Mouse (Mus musculus) heart, adult 2 months (tissue): ENCODE data around the gene Capn7. TPM values are rescaled to one million over a fixed set of nuclear protein-coding genes. Genes with fewer than 3 reads are reported as not detected.

Experiments used
- DNase-seq, 2 experiments: peaks; one replicate each; pipeline ENCODE4 v3.0.0; 2021
- H3K27ac ChIP-seq: fragments of 200-600 bp; 2 replicates; pipeline ENCODE4 v1.8.1; 2022
- H3K27me3 ChIP-seq: fragments of 200-500 bp; 2 replicates; pipeline ENCODE4 v1.6.1; 2012; ENCODE audit warnings: mild to moderate bottlenecking, low read length, inconsistent platforms, mixed read lengths; ENCODE audit not compliant: control insufficient read depth, insufficient read depth
- H3K36me3 ChIP-seq: fragments of 200-500 bp; 2 replicates; pipeline ENCODE4 v1.6.1; 2012; ENCODE audit warnings: low read length, inconsistent platforms; ENCODE audit not compliant: control insufficient read depth, insufficient read depth
- H3K4me1 ChIP-seq: fragments of 200-500 bp; 2 replicates; pipeline ENCODE4 v1.6.1; 2011; ENCODE audit warnings: low read length; ENCODE audit not compliant: control insufficient read depth, insufficient read depth
- H3K4me3 ChIP-seq: fragments of 200-600 bp; 2 replicates; pipeline ENCODE4 v1.8.1; 2022
- H3K79me2 ChIP-seq: fragments of 200-500 bp; replicated peaks from 2 replicates; pipeline ENCODE4 v1.6.1; 2012; ENCODE audit warnings: mild to moderate bottlenecking, inconsistent platforms, low read length, moderate library complexity, mixed read lengths; ENCODE audit not compliant: control insufficient read depth, insufficient read depth
- H3K9ac ChIP-seq: fragments of 200-500 bp; 2 replicates; pipeline ENCODE4 v1.6.1; 2012; ENCODE audit warnings: low read depth, mild to moderate bottlenecking, control low read depth, inconsistent platforms, low read length, mixed read lengths
- CTCF ChIP-seq: fragments of 200-600 bp; IDR thresholded peaks from 2 replicates; pipeline ENCODE4 v1.8.1; 2022; ENCODE audit warnings: antibody characterized with exemption, mild to moderate bottlenecking, moderate library complexity
- EP300 ChIP-seq: fragments of 200-500 bp; IDR thresholded peaks from 2 replicates; pipeline ENCODE4 v1.6.1; 2011; ENCODE audit warnings: low read depth, low read length, control low read depth; ENCODE audit not compliant: insufficient read depth
- POLR2A ChIP-seq: fragments of 200-500 bp; IDR thresholded peaks from 2 replicates; pipeline ENCODE4 v1.6.1; 2011; ENCODE audit warnings: mild to moderate bottlenecking, low read depth, low read length, control low read depth; ENCODE audit not compliant: insufficient read depth
- WGBS: fragments of 180-500 bp; shearing (Covaris S2); methylation state at CpG from one replicate; pipeline ENCODE4 v1.1.7; 2018; 5-methylcytosine and 5-hydroxymethylcytosine counted together
- intact Hi-C: fragments of 180-260 bp; cut with DNase I; formaldehyde crosslinking; loops from one replicate; pipeline ENCODE4 v1.15.1; 2025
- polyA plus RNA-seq: library from polyadenylated mRNA; depleted of rRNA; stranded (reverse); fragments of >200 nt; gene quantifications from 2 replicates; pipeline ENCODE4 v1.2.3, GENCODE M21; 2012; rRNA removed
- total RNA-seq, 2 experiments: library from RNA; stranded (reverse); gene quantifications; 2 replicates each; pipeline ENCODE4 v1.2.3; 2021

Gene Capn7
- total and polyA plus RNA-seq, 3 experiments, result 15.3 to 32.5 (median 29.6) TPM

DNA sequence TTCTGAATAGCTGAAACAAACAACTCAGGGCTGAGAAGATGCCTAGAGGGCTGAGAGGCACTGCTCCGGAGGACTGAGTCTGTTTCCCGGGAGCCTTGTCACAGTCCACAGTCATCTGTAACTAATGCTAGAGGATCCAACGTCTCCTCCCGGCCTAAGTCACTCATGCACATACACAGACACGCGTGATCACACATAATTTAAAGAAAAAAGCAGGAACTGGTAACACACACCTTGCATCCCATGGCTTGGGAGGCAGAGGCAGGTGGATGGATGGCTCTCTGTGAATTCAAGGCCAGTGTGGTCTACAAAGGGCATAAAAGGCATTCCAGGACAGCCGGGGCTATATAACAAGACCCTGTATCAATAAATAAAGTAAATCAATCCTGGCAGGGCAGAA lies 84.5 kb downstream of the Capn7 start:
- Histone ChIP-seq H3K4me3 (no peak overlapping the region), H3K4me1 (peaks cover 30% of the 10 kb centered on the region), H3K36me3 (peaks cover 17% of the 10 kb centered on the region), H3K27me3 (no peaks in the 10 kb centered on the region), H3K9ac (no peak overlapping the region), H3K79me2 (peaks cover 3% of the 10 kb centered on the region), H3K27ac (no peak overlapping the region)
- WGBS, result 77% methylated on average over 7 of the region's 7 CpGs
- DNase-seq, result no peak
- TF ChIP-seq POLR2A, result no peak
- no peak for TF ChIP-seq EP300
- no peak for TF ChIP-seq CTCF
- intact Hi-C loops, result no loop called here

Other genes starting within 250 kb of the Capn7 start
- gene Smim4, start 207.7 kb upstream of the Capn7 start, total RNA-seq, result 10 to 100 TPM; 61.1 to 81.3 TPM
- 57.5 and 81.7 TPM in 2 replicates for gene Smim4, start 207.7 kb upstream of the Capn7 start, polyA plus RNA-seq
- gene Nt5dc2, start 205.6 kb upstream of the Capn7 start, total RNA-seq, result 10 to 100 TPM; 18.7 to 21.8 TPM
- 52.5 and 82.7 TPM in 2 replicates for gene Nt5dc2, start 205.6 kb upstream of the Capn7 start, polyA plus RNA-seq
- gene Stab1, start 168.0 kb upstream of the Capn7 start, total RNA-seq, result 10 to 100 TPM; 64.2 to 65.0 TPM
- gene Stab1, start 168.0 kb upstream of the Capn7 start, polyA plus RNA-seq, result 77.0 and 90.8 TPM in 2 replicates
- 1,000 to 10,000 TPM; 5,084 to 5,508 TPM for gene Tnnc1, start 128.3 kb upstream of the Capn7 start, total RNA-seq
- gene Tnnc1, start 128.3 kb upstream of the Capn7 start, polyA plus RNA-seq, result 4,851 and 5,939 TPM in 2 replicates
- gene Nisch, start 119.7 kb upstream of the Capn7 start, total RNA-seq, result 100 to 1,000 TPM; 123 to 129 TPM
- gene Nisch, start 119.7 kb upstream of the Capn7 start, polyA plus RNA-seq, result 187 and 223 TPM in 2 replicates
- gene Sema3g, start 118.8 kb upstream of the Capn7 start, total RNA-seq, result 10 to 100 TPM; 15.0 to 15.1 TPM
- 6.1 and 8.0 TPM in 2 replicates for gene Sema3g, start 118.8 kb upstream of the Capn7 start, polyA plus RNA-seq
- gene Phf7, start 85.3 kb upstream of the Capn7 start, total RNA-seq, result 1 to 10 TPM; 2.9 to 3.6 TPM
- gene Phf7, start 85.3 kb upstream of the Capn7 start, polyA plus RNA-seq, result 3.1 and 5.7 TPM in 2 replicates
- gene Bap1, start 85.2 kb upstream of the Capn7 start, total RNA-seq, result 10 to 100 TPM; 39.6 to 49.1 TPM
- 43.6 and 55.2 TPM in 2 replicates for gene Bap1, start 85.2 kb upstream of the Capn7 start, polyA plus RNA-seq
- gene Dnah1, start 12.7 kb upstream of the Capn7 start, total RNA-seq, result under 1 TPM; 0.02 to 0.05 TPM
- 0.03 and 0.41 TPM in 2 replicates for gene Dnah1, start 12.7 kb upstream of the Capn7 start, polyA plus RNA-seq
- gene Sh3bp5, start 99.4 kb downstream of the Capn7 start, total RNA-seq, result 10 to 100 TPM; 51.0 to 58.3 TPM
- 27.0 and 37.1 TPM in 2 replicates for gene Sh3bp5, start 99.4 kb downstream of the Capn7 start, polyA plus RNA-seq
- 10 to 100 TPM; 10.8 to 14.6 TPM for gene Eaf1, start 157.8 kb downstream of the Capn7 start, total RNA-seq
- 11.2 and 12.2 TPM in 2 replicates for gene Eaf1, start 157.8 kb downstream of the Capn7 start, polyA plus RNA-seq
- 1 to 10 TPM; 9.5 to 9.9 TPM for gene Mettl6, start 158.4 kb downstream of the Capn7 start, total RNA-seq
- gene Mettl6, start 158.4 kb downstream of the Capn7 start, polyA plus RNA-seq, result 4.2 and 7.2 TPM in 2 replicates